Mouse (Mus musculus) hindbrain, embryonic 14.5 days (tissue): ENCODE results near the gene Abcc3. TPM values are rescaled to one million over a fixed set of nuclear protein-coding genes. Genes with fewer than 3 reads are reported as not detected.
A peak's percentile ranks its signal among the peaks of the same experiment; 100 is the strongest.

ENCODE experiments used
- ATAC-seq: fragments of 200-750 bp; cut with Nextera tagmentation; 2 replicates; pipeline ENCODE4 v1.8.0; 2017; ENCODE audit warnings: moderate number of reproducible peaks, mild to moderate bottlenecking, moderate TSS enrichment, moderate library complexity; ENCODE audit not compliant: low FRiP score
- DNase-seq: peaks from one replicate; pipeline ENCODE4 v3.0.0-alpha.2; 2015; ENCODE audit warnings: low spot score
- H3K27ac ChIP-seq: fragments of 300-500 bp; sonication (generic); 2 replicates; pipeline ENCODE4 v1.5.1; 2014; ENCODE audit warnings: mild to moderate bottlenecking, moderate library complexity
- H3K27me3 ChIP-seq: fragments of 300-500 bp; sonication (generic); 2 replicates; pipeline ENCODE4 v1.6.1; 2014; ENCODE audit warnings: mild to moderate bottlenecking, low read length, mixed read lengths; ENCODE audit not compliant: control insufficient read depth, insufficient read depth
- H3K36me3 ChIP-seq: fragments of 300-500 bp; sonication (generic); replicated peaks from 2 replicates; pipeline ENCODE4 v1.6.1; 2014; ENCODE audit not compliant: control insufficient read depth, insufficient read depth
- H3K4me1 ChIP-seq: fragments of 300-500 bp; sonication (generic); replicated peaks from 2 replicates; pipeline ENCODE4 v1.6.1; 2014; ENCODE audit warnings: antibody characterized with exemption, low read length, mixed read lengths; ENCODE audit not compliant: control insufficient read depth, insufficient read depth
- H3K4me2 ChIP-seq: fragments of 300-500 bp; sonication (generic); replicated peaks from 2 replicates; pipeline ENCODE4 v1.6.1; 2014; ENCODE audit warnings: mild to moderate bottlenecking, moderate library complexity
- H3K4me3 ChIP-seq: fragments of 300-500 bp; sonication (generic); replicated peaks from 2 replicates; pipeline ENCODE4 v1.5.1; 2014; ENCODE audit warnings: mild to moderate bottlenecking, low read length
- H3K9ac ChIP-seq: fragments of 300-500 bp; sonication (generic); 2 replicates; pipeline ENCODE4 v1.6.1; 2014
- H3K9me3 ChIP-seq: fragments of 300-500 bp; sonication (generic); 2 replicates; pipeline ENCODE4 v1.6.1; 2016; ENCODE audit warnings: low read length; ENCODE audit not compliant: control insufficient read depth
- WGBS: fragments of 180-500 bp; shearing (Covaris S2); extraction: QIAGEN DNeasy Blood & Tissue Kit; methylation state at CpG from one replicate; pipeline ENCODE4 v1.1.7; 2014; 5-methylcytosine and 5-hydroxymethylcytosine counted together
- polyA plus RNA-seq: library from polyadenylated mRNA; unstranded; fragments of >200 nt; fragmentation: Nextera tagmentation; extraction: Ambion mirVana; gene quantifications from 2 replicates; pipeline ENCODE4 v1.2.1, GENCODE M21; 2014

Gene Abcc3
- polyA plus RNA-seq, 1 experiment from 2014 or later: 1.1 TPM

- ATAC-seq: no peak
- Histone ChIP-seq H3K4me1 (0 out of 2 replicates have a peak, but pooled peaks cover 6% of the 10 kb centered on the region), H3K4me3 (no peak overlapping the region), H3K4me2 (no peak overlapping the region), H3K9ac (no peak overlapping the region), H3K27ac (no peak overlapping the region), H3K36me3 (no peaks in the 10 kb centered on the region), H3K27me3 (no peaks in the 10 kb centered on the region; the same call in 1 of the 2 replicates), H3K9me3 (no peaks in the 10 kb centered on the region)
- WGBS: 91% methylated on average over 6 of the region's 6 CpGs
- no peak for DNase-seq
Measured at GRCm38 (mm10) chr11:94390825-94391224, 2.0 kb downstream of the Abcc3 start.

GRCm38 (mm10) chr11:94389724-94390396 is 2.9 kb downstream of the Abcc3 start:
- DNase-seq: no peak
- Histone ChIP-seq H3K9me3 (no peaks in the 10 kb centered on the region), H3K4me3 (no peak overlapping the region), H3K27ac (no peak overlapping the region), H3K4me1 (0 out of 2 replicates have a peak, but pooled peaks cover 9% of the 10 kb centered on the region), H3K9ac (no peak overlapping the region), H3K36me3 (no peaks in the 10 kb centered on the region), H3K27me3 (no peaks in the 10 kb centered on the region; the same call in 1 of the 2 replicates), H3K4me2 (no peak overlapping the region)
- 71% methylated on average over 6 of the region's 6 CpGs for WGBS
- ATAC-seq: no peak

- Histone ChIP-seq H3K4me1 (0 out of 2 replicates have a peak, but pooled peaks cover 9% of the 10 kb centered on the region), H3K36me3 (no peaks in the 10 kb centered on the region), H3K27ac (no peak overlapping the region), H3K4me2 (no peak overlapping the region), H3K9ac (no peak overlapping the region), H3K4me3 (no peak overlapping the region), H3K9me3 (no peaks in the 10 kb centered on the region), H3K27me3 (no peaks in the 10 kb centered on the region; the same call in 1 of the 2 replicates)
- no peak for ATAC-seq
- no peak for DNase-seq
- 93% methylated on average over 4 of the region's 4 CpGs for WGBS
Measured at GRCm38 (mm10) chr11:94389021-94389420, 3.8 kb downstream of the Abcc3 start.

GRCm38 (mm10) chr11:94387756-94388155 is 5.0 kb downstream of the Abcc3 start:
- H3K4me1 ChIP-seq: 0 out of 2 replicates have a peak, but pooled peaks cover 9% of the 10 kb centered on the region
- H3K27ac ChIP-seq: no peak overlapping the region
- H3K9ac ChIP-seq: no peak overlapping the region
- no peaks in the 10 kb centered on the region for H3K36me3 ChIP-seq
- H3K9me3 ChIP-seq: no peaks in the 10 kb centered on the region
- WGBS: 89% methylated on average over 4 of the region's 4 CpGs
- DNase-seq (no peak), ATAC-seq (no peak)
- H3K4me3 ChIP-seq: no peak overlapping the region
- H3K4me2 ChIP-seq: no peak overlapping the region
- no peaks in the 10 kb centered on the region; the same call in 1 of the 2 replicates for H3K27me3 ChIP-seq

GRCm38 (mm10) chr11:94385977-94386771 is 6.6 kb downstream of the Abcc3 start:
- Histone ChIP-seq H3K9me3 (no peaks in the 10 kb centered on the region), H3K36me3 (no peaks in the 10 kb centered on the region), H3K9ac (no peak overlapping the region), H3K27me3 (no peaks in the 10 kb centered on the region), H3K4me3 (no peak overlapping the region), H3K4me1 (0 out of 2 replicates have a peak, but pooled peaks cover 9% of the 10 kb centered on the region), H3K4me2 (no peak overlapping the region), H3K27ac (no peak overlapping the region)
- DNase-seq (no peak), ATAC-seq (0 out of 2 replicates have a peak, but pooled peaks have one; percentile 31)
- WGBS: 16% methylated on average over 12 of the region's 12 CpGs

- H3K4me1 ChIP-seq: no peaks in the 10 kb centered on the region
Measured at GRCm38 (mm10) chr11:94379736-94380135, 13.1 kb downstream of the Abcc3 start.

GRCm38 (mm10) chr11:94379061-94379460 is 13.7 kb downstream of the Abcc3 start:
- H3K9me3 ChIP-seq: no peaks in the 10 kb centered on the region
- WGBS: 16% methylated on average over 2 of the region's 2 CpGs

More at GRCm38 (mm10) chr11:94379736-94380135, 13.1 kb downstream of the Abcc3 start:
- ATAC-seq (no peak), DNase-seq (no peak)
- no peak overlapping the region for H3K4me3 ChIP-seq
- 87% methylated on average over 8 of the region's 8 CpGs for WGBS
- H3K9ac ChIP-seq: no peak overlapping the region
- H3K27ac ChIP-seq: no peak overlapping the region
- no peak overlapping the region for H3K4me2 ChIP-seq
- no peaks in the 10 kb centered on the region for H3K27me3 ChIP-seq
- H3K36me3 ChIP-seq: no peaks in the 10 kb centered on the region
- no peaks in the 10 kb centered on the region for H3K9me3 ChIP-seq

GRCm38 (mm10) chr11:94374276-94374948 is 18.4 kb downstream of the Abcc3 start:
- DNase-seq: no peak
- Histone ChIP-seq H3K27ac (no peak overlapping the region), H3K4me1 (no peaks in the 10 kb centered on the region), H3K4me3 (no peak overlapping the region), H3K9ac (no peak overlapping the region), H3K36me3 (no peaks in the 10 kb centered on the region), H3K27me3 (no peaks in the 10 kb centered on the region), H3K4me2 (no peak overlapping the region), H3K9me3 (no peaks in the 10 kb centered on the region)
- ATAC-seq: no peak
- 90% methylated on average over 13 of the region's 13 CpGs for WGBS

More at GRCm38 (mm10) chr11:94379061-94379460, 13.7 kb downstream of the Abcc3 start:
- DNase-seq (no peak), ATAC-seq (no peak)
- Histone ChIP-seq H3K9ac (no peak overlapping the region), H3K27ac (no peak overlapping the region), H3K27me3 (no peaks in the 10 kb centered on the region), H3K36me3 (no peaks in the 10 kb centered on the region), H3K4me2 (no peak overlapping the region), H3K4me3 (no peak overlapping the region), H3K4me1 (no peaks in the 10 kb centered on the region)

- no peaks in the 10 kb centered on the region for H3K4me1 ChIP-seq
- H3K9me3 ChIP-seq: no peaks in the 10 kb centered on the region
- no peaks in the 10 kb centered on the region for H3K36me3 ChIP-seq
- WGBS: 42% methylated on average over 5 of the region's 5 CpGs
- H3K27me3 ChIP-seq: no peaks in the 10 kb centered on the region
- no peak overlapping the region for H3K27ac ChIP-seq
- ATAC-seq (no peak), DNase-seq (no peak)
- H3K4me2 ChIP-seq: no peak overlapping the region
- no peak overlapping the region for H3K4me3 ChIP-seq
- no peak overlapping the region for H3K9ac ChIP-seq
Measured at GRCm38 (mm10) chr11:94370809-94371208, 22.0 kb downstream of the Abcc3 start.
